Mouse (Mus musculus): ENCODE data around the gene a.

- no peak for TF ChIP-seq CTCF (IDR thresholded peaks at IDR 0.05; ENCODE audit: low read depth, low read length)
- no peak for TF ChIP-seq POLR2A (IDR thresholded peaks at IDR 0.05; ENCODE audit: insufficient read depth, low read length)
Measured at GRCm38 (mm10) chr2:155051622-155052351, 260.6 kb downstream of the a start.

Data from ES-Bruce4 (cell line).